Mouse (Mus musculus): Measurements from ENCODE around the gene Frk.

DNA sequence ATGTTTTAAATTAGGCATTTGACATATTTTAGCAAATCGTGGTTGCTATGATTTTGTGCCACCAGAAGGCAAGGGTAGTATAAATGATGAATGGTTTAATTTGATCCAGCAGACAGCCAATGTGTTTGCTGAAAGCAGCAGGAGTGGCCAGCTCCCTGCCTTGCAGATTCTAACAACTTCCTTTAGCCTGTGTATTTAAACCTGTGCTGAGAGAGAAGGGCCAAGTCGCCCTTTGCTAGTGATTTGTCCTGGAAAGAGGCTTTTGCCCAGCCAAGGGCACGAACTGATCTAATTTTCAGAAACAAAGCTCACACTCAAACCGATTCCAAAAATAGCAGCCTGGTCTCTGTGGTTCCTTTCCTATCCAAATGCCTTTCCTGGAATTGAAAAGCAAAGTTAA, 29.4 kb downstream of the Frk start:
- TF ChIP-seq MAFK (IDR thresholded peaks at IDR 0.05; ENCODE audit: insufficient read depth, low read depth, low read length) (no peak), ZNF384 (IDR thresholded peaks at IDR 0.05; ENCODE audit: low read depth, low read length) (no peak), HCFC1 (IDR thresholded peaks at IDR 0.05; ENCODE audit: borderline replicate concordance, insufficient read depth, low read length) (no peak), CHD2 (IDR thresholded peaks at IDR 0.05; ENCODE audit: low read depth, low read length) (no peak)
